Mouse (Mus musculus) brown adipose tissue, adult 24 weeks (tissue): Measurements from ENCODE around the gene Syt7. TPM values are rescaled to one million over a fixed set of nuclear protein-coding genes. Genes with fewer than 3 reads are reported as not detected.

Experiments
- H3K27ac ChIP-seq: fragments of 200-500 bp; replicated peaks from 2 replicates; pipeline ENCODE4 v1.5.1; 2012; ENCODE audit warnings: low read depth, mild to moderate bottlenecking, low read length
- H3K4me1 ChIP-seq: fragments of 200-500 bp; 2 replicates; pipeline ENCODE4 v1.6.1; 2012; ENCODE audit warnings: low read length, mixed read lengths; ENCODE audit not compliant: control insufficient read depth, insufficient read depth, insufficient read length
- H3K4me3 ChIP-seq: fragments of 200-500 bp; 2 replicates; pipeline ENCODE4 v1.5.1; 2012; ENCODE audit warnings: low read depth, mild to moderate bottlenecking, low read length, moderate library complexity; ENCODE audit not compliant: insufficient read depth
- polyA plus RNA-seq: library from polyadenylated mRNA; stranded (reverse); fragments of >200 nt; gene quantifications from 2 replicates; pipeline ENCODE4 v1.2.4, GENCODE M21; 2012; ENCODE audit not compliant: missing spikeins, insufficient read depth, insufficient read length

Gene Syt7
- polyA plus RNA-seq, 1 experiment: 2.3 TPM

GRCm38 (mm10) chr19:10397479-10398153 lies 8.7 kb downstream of the Syt7 start:
- Histone ChIP-seq H3K4me1 (no peaks in the 10 kb centered on the region), H3K4me3 (no peak overlapping the region), H3K27ac (no peak overlapping the region)

GRCm38 (mm10) chr19:10398296-10398695 lies 9.4 kb downstream of the Syt7 start:
- H3K27ac ChIP-seq: no peak overlapping the region
- H3K4me3 ChIP-seq: no peak overlapping the region
- H3K4me1 ChIP-seq: no peaks in the 10 kb centered on the region

GRCm38 (mm10) chr19:10402771-10403494 lies 14.0 kb downstream of the Syt7 start:
- H3K27ac ChIP-seq: no peak overlapping the region
- no peak overlapping the region for H3K4me3 ChIP-seq
- H3K4me1 ChIP-seq: no peaks in the 10 kb centered on the region

GRCm38 (mm10) chr19:10403593-10404380 lies 14.9 kb downstream of the Syt7 start:
- Histone ChIP-seq H3K27ac (no peak overlapping the region), H3K4me3 (no peak overlapping the region), H3K4me1 (no peaks in the 10 kb centered on the region)

- no peaks in the 10 kb centered on the region for H3K4me1 ChIP-seq
- no peak overlapping the region for H3K4me3 ChIP-seq
- no peak overlapping the region for H3K27ac ChIP-seq
These were observed 15.5 kb downstream of the Syt7 start for GRCm38 (mm10) chr19:10404424-10404823.

- Histone ChIP-seq H3K27ac (no peak overlapping the region), H3K4me1 (no peaks in the 10 kb centered on the region), H3K4me3 (no peak overlapping the region)
These were observed 16.0 kb downstream of the Syt7 start for GRCm38 (mm10) chr19:10404911-10405310.

- Histone ChIP-seq H3K4me1 (no peaks in the 10 kb centered on the region), H3K4me3 (no peak overlapping the region), H3K27ac (no peak overlapping the region)
These were observed 24.9 kb downstream of the Syt7 start for GRCm38 (mm10) chr19:10413701-10414242.

- Histone ChIP-seq H3K27ac (no peak overlapping the region), H3K4me1 (no peaks in the 10 kb centered on the region), H3K4me3 (no peak overlapping the region)
These were observed 26.6 kb downstream of the Syt7 start for GRCm38 (mm10) chr19:10415508-10415907.

- H3K4me3 ChIP-seq: no peak overlapping the region
- no peak overlapping the region for H3K27ac ChIP-seq
These were observed 28.0 kb downstream of the Syt7 start for GRCm38 (mm10) chr19:10416889-10417288.

GRCm38 (mm10) chr19:10417436-10417835 lies 28.5 kb downstream of the Syt7 start:
- Histone ChIP-seq H3K4me3 (no peak overlapping the region), H3K27ac (no peak overlapping the region), H3K4me1 (no peaks in the 10 kb centered on the region)

More at GRCm38 (mm10) chr19:10416889-10417288, 28.0 kb downstream of the Syt7 start:
- H3K4me1 ChIP-seq: no peaks in the 10 kb centered on the region

- no peaks in the 10 kb centered on the region for H3K4me1 ChIP-seq
- no peak overlapping the region for H3K27ac ChIP-seq
- H3K4me3 ChIP-seq: no peak overlapping the region
These were observed 33.4 kb downstream of the Syt7 start for GRCm38 (mm10) chr19:10421986-10422976.

- no peak overlapping the region for H3K27ac ChIP-seq
- H3K4me1 ChIP-seq: no peaks in the 10 kb centered on the region
- no peak overlapping the region for H3K4me3 ChIP-seq
These were observed 35.9 kb downstream of the Syt7 start for GRCm38 (mm10) chr19:10424751-10425150.

- Histone ChIP-seq H3K4me3 (no peak overlapping the region), H3K27ac (no peak overlapping the region)
These were observed 36.8 kb downstream of the Syt7 start for GRCm38 (mm10) chr19:10425484-10426270.

GRCm38 (mm10) chr19:10426312-10426711 lies 37.4 kb downstream of the Syt7 start:
- H3K4me1 ChIP-seq: no peaks in the 10 kb centered on the region
- no peak overlapping the region for H3K27ac ChIP-seq
- H3K4me3 ChIP-seq: no peak overlapping the region

More at GRCm38 (mm10) chr19:10425484-10426270, 36.8 kb downstream of the Syt7 start:
- no peaks in the 10 kb centered on the region for H3K4me1 ChIP-seq
